Mouse (Mus musculus): ENCODE results near the gene Cnot10.

Gene Cnot10

DNA sequence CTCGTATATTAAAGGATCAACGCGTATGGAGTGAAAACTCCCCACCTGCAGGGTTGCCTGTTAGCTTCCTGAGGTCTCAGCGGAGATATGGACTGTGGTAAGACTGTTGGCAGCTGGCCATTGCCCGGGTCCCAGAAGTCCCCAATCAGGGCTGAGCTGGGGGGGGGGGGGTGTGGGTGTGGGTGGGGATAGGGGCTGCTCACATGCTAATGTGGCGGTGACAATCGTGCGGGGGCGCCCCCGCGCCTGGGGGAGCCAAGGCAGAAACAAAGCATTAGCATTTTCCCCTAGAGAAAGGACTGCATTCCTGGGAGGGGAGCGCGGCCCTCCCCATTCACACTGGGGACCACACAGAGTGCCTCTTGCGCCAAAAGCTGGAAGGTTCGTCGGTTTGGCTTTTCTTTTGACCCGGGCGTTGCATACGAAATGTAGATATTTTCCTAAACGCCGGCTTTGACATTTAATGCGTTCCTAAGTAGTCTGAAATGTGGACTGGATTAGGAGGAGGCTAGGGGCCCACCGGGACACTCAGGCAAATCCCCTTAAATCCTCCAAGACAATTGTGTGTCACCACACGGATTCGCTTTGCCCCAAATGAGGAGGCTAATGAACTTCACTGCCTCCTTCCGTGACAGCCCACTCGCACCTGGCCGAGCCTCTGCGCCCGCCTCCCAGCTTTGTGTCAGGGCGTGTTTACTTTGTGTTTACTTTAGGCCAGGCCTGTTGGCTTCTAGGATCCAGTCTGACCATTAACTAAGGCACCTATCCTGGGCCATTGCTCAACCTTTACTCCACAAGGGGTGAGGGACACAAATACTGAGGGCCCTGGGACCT lies 55.6 kb downstream of the Cnot10 start:
- in situ Hi-C loops (cut with MboI, MseI) = loop anchor here (5.0 kb wide), 2 partner anchors 87 to 167 kb away; no protein-coding TSS in a partner anchor

DNA sequence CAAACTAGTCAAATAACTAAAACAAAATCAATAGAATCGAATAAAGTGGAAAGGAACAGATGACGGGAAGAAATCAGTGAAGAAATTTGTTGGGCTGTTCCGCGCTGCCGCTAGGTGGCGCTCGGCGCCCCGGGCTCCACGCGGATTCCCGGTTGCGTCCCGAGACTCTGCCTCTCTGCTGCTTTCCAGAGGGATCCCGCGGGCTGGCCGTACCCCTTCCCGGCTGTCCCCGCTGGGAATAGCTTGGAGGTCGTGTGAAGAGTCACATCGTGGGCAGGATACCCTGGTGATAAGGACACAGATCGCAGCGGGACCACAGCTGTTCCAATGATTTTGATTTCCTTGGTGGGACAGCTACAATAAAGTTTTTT lies 56.2 kb downstream of the Cnot10 start:
- in situ Hi-C loops (cut with MboI, MseI) = loop anchor here (5.0 kb wide), 2 partner anchors 86 to 166 kb away; no protein-coding TSS in a partner anchor

DNA sequence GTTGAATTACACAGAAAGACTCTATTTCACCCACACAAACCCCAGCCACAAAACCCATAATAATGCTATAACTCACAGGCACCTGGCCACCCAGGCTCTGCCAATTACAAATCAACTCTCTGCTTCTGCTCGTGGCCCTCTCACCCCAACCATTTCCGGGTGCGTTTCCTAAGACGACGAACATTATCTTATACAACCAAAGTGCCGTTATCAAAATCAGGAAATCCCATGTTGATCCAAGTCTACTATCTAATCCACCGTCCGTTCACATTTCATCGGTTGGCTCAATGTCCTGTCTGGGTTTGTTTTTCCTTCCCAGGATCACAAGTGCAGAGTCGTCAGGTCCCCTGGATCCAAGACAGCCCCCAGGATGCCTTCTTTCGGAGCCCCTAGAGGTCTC lies 61.3 kb downstream of the Cnot10 start:
- in situ Hi-C loops (cut with MboI, MseI) = no loop called here

DNA sequence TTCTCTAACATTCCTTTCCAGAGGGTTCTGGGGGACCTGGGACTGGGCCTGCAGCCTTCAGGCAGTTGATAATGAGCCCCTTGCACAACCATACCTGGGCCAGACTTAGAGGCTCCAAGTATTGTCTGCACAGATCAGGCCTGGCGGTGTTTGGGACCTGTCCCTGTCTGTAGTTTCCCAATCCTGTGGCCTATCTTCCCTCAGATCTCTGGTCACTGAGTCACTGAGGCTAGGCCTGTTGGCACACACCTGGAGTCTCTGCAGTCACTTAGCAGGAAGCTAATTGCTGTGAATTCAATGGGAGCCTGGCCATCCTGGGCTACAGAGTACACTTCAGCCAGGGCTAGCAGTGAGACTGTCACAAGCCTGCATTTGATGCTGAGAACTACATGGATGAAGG lies 64.0 kb downstream of the Cnot10 start:
- in situ Hi-C loops (cut with MboI, MseI) = no loop called here

DNA sequence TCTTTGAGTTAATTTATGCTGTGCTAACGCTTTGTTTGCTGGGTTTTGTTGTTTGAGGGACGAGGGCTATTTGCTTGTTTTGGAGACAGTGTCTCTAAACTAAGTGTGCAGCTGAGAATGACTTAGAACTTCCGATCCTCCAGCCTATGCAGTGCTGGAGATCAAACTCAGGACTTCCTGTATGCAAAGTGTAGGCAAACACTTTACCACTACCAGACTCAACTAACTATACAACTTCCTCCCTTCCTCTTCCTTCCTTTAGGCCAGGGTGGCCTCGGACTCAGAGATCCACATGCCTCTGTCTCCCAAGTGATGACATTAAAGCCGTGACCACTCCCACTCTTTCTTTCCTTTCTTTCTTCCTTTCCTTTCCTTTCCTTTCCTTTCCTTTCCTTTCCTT lies 66.5 kb downstream of the Cnot10 start:
- in situ Hi-C loops (cut with MboI, MseI) = no loop called here

DNA sequence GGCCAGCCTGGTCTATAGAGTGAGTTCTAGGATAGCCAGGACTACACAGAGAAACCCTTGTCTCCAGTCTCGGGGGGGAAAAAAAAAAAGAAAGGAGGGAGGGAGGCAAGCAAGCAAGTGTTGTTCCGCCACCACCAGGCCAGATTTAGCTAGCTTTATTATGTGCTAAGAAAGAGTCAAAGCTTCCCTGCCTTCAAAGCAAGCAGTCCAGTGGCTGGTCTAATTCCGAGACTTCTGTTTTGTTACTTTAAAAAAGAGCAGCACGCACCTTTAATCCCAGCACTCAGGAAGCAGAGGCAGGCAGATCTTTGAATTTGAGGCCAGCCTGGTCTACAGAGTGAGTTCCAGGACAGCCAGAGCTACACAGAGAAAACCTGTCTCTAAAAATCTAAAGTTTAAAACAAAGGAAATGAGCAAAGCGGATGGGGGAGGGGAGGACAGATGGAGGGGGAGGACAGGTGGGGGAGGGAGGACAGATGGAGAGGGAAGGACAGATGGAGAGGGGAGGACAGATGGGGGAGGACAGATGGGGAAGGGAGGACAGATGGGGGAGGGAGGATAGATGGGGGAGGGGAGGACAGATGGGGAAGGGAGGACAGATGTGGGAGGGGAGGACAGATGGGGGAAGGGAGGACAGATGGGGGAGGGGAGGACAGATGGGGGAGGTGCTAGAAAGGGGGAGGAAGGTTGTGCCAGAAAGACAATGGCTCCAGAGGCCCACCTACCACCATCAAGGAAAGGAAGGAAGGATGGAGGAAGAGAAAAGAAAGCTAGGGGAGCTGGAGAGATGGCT lies 71.1 kb downstream of the Cnot10 start:
- in situ Hi-C loops (cut with MboI, MseI) = no loop called here

DNA sequence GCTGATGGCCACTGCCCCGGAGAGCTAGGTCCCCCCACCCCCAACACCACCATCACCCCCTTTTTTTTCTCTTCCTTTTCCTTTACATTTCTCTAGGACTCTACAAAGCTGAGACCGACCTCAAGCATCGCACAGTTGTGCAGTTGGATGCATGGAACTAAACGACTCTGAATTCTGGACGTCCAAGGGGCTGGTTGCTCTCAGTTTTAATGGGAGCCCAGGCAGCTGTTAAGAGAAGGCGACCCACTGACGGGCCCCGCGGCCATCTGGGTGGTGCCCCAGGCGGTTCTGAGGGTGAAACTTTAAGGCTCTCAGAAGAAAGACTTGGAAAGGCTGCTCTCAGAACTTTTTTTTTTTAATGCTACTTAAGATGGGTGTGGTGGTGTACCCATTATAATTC lies 75.3 kb downstream of the Cnot10 start:
- in situ Hi-C loops (cut with MboI, MseI) = no loop called here

DNA sequence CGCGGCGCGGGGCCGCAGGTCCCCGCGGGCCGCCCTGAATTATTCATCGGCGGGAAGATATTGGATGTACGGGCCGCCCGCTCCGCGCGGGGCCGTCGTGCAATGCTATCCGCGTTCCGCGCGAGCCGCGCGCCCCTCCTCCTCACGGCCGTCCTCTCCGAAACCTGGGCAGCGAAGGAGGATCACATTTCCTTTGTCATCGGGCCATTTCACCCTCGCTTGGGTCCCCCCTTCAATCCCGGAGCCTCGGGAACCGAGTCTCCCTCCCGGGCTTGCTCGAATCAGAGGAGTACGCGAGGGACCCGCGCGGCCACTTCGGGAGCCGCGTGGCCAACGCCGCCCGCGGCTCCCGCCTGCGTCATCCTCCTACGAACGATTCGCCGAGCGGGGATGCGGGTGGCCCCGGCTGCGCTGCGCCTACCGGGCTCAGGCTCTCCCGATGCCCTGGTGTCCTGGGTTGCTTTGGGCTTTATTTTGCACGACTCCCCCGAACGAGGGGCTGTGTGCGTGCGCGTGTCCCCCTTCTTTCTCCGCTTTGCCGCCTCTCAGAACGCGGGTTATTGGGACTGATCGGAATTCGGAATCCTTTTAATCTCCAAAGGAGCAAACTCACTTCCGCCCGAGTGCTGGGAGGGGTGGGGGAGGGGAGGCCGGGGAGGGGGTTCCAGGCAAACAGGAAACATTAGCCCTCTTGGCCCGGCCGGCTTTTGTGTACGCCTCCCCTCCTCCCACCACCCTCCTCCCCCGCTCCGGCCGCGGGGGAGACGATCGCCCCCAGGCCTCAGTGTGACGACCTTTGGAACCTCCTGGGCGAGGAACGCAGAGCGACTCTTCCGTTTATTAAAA lies 76.0 kb downstream of the Cnot10 start, which contains the start of gene Trim71:
Gene Trim71, minus strand, starts transcription at position 609 of the 846 bp plus-strand sequence.
- in situ Hi-C loops (cut with MboI, MseI) = no loop called here

DNA sequence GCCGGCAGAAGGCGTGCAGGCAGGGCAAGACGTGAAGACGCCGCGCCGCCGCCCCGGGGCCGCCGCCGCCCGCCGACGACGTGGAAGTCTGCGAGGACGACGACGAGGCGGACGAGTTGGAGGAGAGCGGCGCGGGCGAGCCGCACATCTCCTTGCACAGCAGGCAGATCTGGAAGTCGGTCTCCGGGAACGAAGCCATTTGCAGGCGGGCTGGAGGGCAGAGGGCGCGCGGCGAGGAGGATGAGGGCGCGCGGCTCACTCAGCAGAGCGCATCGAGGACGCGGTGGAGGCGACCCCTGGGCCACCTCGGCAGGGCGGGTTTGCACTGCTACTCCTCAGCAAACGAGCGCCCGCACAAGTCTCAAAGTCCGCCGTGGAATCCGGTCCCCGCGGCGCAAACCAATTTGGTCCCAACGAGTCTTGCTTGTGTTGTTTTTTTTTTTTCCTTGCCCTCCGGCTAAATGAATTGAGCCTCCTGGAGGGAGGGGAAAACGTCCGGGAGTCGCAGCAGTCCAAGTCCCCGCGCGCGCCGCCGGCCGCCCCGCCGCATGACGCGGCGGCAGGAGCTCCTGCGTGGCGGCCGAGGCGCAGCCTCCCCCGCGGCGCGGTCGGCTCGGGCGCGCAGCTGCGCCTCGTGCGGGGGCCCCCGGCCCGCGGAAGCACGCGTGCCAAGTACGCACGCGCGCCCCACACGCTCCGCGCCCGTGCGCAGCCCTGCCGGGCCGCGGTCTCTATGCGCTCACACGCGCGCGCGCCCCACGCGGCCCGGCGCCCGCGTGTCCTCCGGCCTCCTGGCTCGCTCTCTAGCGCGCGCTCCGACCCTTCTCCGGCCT lies 76.8 kb downstream of the Cnot10 start:
- in situ Hi-C loops (cut with MboI, MseI) = no loop called here

DNA sequence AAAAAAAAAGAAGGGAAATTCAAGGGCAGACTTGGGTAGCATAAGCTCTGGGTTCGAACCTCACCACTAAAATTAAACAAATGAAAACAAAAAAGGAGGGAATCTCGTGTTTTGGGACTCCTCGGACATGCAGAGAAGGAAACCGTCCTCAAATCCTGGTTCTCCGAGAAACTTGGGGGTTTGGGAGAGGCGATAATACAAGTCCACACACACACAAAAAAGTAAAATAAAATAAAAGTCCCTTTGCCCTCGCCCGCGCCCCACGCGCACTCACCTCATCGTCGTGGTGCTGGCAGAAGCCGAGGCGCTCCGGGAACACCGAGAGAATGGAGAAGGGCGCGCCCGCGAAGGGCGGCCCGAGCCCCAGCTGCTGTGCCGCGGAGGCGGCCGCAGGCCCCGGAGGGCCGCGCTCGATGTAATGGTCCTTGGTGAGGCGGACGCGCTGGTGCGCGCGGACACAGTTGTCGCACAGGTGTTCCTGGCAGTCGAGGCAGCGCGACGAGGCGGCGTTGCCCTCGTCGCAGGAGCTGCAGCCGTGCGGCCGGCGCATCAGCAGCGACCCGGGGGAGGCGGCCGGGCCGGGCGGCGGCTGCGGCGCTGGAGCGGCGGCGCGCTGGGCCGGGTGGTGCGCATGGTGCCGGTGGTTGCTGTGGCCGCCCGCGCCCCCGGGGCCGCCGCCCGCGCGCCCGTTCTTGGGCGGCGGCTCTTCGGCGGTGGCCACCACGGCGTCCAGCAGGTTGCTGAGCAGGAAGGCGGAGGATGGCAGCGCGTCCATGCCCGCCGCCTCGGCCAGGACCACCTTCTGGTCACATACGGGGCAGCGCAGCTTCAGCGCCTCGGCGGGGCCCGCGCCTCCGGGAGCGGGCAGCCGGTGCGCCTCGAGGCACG lies 77.7 kb downstream of the Cnot10 start:
- in situ Hi-C loops (cut with MboI, MseI) = no loop called here

DNA sequence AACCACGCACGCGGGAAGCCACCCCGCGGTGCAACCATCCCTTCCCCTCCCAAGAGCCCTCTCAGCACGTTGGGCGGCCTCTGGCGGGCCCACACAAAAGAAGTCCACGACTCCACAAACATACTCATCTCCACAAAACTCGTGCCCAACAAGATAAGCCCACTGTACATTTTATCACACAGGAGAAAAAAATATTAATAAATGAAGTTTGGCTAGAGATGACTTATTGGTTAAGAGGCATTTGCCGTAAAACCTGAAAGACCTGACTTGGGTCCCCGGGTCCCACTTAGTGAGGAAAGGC lies 78.4 kb downstream of the Cnot10 start:
- in situ Hi-C loops (cut with MboI, MseI) = no loop called here

DNA sequence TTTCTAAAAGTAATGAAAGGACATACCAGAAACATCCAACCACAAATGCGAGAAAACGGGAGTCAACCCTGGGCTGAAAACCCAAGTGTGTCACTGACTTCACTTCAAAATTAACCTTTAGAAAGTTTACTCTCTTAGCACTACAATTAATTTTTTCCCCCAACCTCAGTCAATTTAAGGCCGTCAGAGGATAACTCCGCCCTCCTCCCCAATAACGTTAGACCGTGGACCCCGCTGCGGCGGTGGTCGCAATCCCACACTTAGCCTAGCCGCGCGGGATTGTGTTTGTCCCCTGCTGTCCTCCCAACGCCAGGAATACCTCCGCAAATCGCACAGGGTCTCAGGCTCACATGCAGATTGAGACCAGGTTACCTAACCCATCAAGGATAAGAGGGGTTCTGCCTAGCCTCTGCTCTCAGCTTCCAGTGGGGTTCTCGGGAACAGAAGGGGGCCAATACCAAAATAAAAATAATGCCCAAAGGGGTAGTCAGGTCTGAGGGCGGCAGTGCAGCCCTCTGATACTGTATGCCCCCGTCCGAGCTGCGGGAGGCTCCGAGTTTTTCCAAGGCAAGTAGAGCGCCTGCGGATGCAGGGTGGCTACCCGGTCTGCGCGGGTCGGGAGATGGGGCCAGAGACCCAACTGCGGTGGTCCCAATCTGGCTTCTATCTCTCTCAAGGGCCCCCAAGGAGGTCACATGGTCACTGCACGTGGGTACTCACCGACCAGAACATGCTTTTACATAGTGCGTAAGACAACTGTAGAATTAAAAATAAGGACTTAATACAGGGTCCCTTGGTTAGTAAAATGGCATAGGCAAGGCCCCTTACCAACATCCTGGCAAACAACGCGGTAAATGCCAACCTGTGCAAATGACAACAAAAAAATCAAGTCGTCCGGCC lies 79.0 kb downstream of the Cnot10 start:
- in situ Hi-C loops (cut with MboI, MseI) = no loop called here

DNA sequence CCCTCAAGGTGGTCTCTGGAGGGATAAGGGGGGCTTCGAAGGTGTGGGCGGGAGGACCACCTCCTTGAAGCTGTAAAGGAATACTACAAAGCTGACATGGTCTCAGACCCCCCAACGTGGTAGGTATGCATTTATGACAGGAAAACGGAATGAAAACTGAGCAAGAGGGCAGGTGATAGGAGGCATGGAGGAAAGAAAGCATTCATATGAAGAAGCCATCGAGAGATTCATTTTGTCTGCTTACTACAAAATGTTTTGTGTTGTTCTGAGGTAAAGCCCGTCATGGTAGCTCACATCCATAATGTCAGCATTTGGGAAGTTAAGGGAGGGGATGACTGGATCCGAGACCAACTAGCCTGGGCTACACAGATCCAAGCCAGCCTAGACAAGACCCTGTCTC lies 79.8 kb downstream of the Cnot10 start:
- in situ Hi-C loops (cut with MboI, MseI) = no loop called here

DNA sequence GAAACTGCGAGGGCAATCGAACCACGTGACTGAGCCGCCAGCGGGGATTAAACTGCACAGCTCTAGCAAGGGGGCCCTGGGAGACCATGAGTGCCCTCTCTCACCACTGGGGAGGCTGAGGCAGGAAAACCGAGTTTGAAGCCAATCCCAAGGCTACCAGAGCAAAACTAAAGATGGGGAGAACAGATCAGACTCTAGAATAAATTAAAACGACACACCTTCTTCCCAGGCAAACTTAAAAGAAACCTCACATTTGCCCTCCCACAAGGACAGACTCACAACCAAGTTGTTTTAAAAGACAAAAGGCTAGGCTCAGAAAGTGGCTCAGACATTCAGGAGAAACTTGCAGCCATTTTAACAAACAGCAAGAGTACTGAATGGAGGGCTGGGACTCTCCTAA lies 82.9 kb downstream of the Cnot10 start:
- in situ Hi-C loops (cut with MboI, MseI) = no loop called here

DNA sequence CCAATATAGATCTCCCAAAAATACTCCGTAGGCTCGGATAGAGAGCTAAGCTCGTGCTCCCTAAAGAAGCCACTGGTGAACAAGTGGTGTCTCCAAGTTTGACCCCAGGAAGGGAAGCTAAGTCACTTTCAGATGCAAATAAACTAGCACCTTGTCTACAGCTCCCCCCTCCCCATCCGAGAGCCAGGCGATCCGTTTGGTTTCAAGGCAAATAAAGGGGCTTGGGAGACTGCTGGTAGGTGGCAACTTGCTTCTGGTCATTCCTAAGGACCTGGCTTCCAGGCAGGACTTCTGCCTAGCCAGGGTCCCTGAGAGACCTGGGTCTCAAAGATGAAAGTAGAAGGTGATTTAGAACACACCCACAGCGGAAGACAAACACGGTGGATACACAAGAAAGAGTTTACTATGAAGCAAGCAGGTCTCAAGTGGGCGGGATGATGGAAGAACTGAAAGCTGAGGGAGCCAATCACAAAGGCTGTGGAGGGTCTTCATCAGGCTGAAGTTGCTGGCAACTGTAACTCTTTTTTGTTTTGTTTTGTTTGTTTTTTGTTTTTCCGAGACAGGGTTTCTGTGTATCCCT lies 83.6 kb downstream of the Cnot10 start:
- in situ Hi-C loops (cut with MboI, MseI) = no loop called here

DNA sequence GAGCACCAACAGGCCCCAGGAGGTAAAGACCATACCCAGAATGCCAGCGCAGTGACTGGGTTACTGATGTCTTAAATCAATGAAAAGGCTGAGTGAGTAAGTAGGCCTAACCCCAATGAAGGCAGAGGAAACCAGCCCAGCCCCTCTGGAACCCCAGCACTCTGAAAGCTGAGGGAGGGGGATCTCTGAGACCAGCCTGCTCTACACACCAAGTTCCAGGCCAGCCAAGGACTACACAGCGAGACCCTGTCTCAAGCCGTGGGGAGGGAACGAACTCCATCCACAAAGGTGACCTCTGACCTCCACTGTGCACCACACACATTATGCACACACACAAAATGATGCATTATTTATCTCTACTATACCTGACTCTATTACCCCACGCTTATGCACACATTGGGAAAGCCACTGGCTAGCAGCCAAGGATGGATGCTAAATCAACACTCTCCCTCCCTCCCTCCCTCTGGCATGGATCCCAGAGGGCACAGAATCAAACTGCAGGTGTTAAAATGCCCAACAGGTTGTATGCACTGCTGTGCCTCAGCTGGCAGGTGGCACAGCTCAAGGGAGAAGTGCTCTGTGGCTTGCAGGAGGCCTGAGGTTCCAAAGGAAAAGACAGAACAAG lies 85.5 kb downstream of the Cnot10 start:
- in situ Hi-C loops (cut with MboI, MseI) = no loop called here

DNA sequence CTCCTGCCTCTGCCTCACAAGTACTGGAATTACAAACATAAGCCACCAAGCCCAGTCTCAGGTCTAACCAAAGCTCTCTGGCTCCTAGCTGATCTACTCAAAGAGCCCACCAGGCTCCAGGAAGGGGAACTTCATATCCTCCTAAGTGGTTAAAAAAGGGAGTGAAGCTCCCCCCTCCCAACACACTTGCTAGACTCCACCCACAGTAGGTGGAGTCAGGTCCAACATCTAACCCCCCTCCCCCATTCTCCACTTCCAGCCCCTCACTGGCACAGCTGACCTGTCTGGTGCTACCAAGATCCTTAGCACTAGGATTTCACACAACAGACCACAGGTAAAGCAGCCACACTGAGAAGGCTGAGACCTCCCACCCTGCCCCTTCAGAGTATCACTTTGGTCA lies 86.2 kb downstream of the Cnot10 start:
- in situ Hi-C loops (cut with MboI, MseI) = no loop called here

DNA sequence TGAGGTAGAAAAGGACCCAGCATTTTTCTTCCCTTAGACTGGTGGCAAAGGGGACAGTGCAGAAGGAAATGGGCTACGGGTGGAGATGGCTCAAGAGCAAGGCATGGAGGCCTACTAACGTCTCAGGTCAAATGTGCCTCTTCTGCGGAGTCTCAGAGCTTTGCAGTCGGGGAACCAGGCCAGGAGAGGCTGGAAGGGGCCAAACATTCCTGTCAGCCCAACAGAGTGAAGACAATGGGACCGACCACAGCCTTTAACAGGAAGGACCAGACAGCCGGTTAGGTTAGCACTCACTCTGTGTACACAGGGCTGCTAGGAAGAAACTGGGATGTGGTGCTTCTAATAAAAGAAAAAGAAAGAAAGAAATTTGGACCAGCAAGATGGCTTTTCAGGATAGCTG lies 90.0 kb downstream of the Cnot10 start:
- in situ Hi-C loops (cut with MboI, MseI) = no loop called here

Data from T-helper 2 cell (primary cell).